Mouse (Mus musculus) layer of hippocampus, postnatal 36 days (tissue): Measurements from ENCODE around the gene Kat2a. TPM values are rescaled to one million over a fixed set of nuclear protein-coding genes. Genes with fewer than 3 reads are reported as not detected.

Experiments used
- DNase-seq, 2 experiments: peaks; one replicate each; pipeline ENCODE4 v3.0.0; 2022
- total RNA-seq, 2 experiments: library from RNA; stranded (reverse); gene quantifications; 2 replicates each; pipeline ENCODE4 v1.2.3; 2021

The Kat2a gene
- total RNA-seq, 2 experiments from 2014 or later, result 53.0 to 54.4 TPM

DNA sequence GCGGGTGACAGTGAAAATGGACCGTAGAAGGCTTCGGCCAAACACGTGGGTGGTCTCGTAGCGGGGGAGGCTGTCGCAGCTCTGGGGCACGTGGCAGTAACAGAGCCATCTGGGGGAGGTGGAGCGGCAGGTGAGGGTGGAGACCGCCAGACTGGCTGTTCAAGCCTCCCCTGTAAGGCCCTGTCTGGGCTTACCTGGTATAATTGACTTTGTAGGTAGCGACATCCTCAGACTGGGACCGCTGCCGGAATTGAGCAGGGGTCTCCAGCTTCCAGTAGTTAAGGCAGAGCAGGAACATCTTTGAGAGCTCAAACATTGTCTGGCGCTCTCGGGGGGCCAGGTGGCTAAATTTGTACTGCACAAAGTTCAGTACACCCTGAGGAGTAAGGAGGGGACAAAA is 1.7 kb downstream of the Kat2a start:
- DNase-seq, result no peak

DNA sequence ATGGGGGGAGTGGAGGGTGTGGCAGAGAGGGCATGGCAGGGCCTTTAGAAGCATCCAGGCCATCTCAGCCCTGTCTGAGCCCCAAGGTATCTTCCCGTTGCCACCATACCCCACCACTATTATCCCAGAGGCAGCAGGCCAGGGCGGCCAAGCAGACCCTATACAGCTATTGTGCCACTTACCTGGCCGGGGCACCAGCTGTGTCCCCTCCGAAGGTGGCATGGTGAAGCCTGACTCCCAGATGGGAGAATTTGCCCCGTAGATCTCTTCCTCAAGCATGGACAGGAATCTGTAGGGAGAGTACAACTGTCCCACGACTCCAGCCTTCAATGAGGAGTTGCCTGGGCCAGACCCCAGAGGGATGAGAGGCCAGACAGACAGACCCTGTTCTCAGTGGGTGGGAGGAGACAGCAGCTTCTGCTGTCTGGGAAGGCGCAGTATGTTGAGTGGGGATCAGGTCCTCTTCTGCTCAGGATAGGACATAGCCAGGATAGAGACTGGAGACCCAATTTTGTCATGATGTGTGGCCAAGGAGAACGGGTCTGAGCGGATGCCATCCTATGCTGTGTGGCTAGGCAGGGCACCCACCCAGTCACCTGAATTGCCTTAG is 3.0 kb downstream of the Kat2a start:
- DNase-seq, result no peak

DNA sequence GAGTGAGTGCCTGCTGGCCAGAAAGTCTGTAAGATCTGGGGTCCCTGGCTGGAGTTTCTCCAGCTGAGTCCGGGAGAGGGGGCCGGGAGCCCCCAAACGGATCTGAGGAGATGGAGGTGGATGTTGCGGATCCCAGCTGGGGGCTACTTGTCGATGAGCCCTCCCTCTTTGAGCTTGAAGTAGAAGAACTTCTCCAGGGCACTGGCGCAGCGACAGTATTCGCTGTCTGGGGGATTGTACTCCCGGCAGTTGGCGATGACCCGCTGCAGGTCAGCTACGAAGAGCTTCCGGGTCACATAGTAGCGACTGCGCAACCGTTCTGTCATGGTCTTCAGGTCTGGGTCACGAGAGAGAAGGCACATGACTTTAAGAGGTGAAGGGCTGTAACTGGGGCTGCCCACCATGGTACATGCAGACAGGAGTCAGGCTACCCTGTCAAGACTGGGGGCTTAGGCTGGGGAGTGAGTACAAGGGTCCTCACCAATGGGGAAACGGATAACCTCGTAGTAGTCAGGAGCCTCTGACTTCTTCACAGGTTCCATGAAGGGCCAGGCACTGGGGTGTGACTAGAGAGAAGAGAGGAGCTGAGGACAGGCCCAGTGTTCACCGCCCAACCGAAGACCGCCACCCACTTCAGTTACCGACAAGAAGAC is 7.0 kb downstream of the Kat2a start:
- no peak for DNase-seq

DNA sequence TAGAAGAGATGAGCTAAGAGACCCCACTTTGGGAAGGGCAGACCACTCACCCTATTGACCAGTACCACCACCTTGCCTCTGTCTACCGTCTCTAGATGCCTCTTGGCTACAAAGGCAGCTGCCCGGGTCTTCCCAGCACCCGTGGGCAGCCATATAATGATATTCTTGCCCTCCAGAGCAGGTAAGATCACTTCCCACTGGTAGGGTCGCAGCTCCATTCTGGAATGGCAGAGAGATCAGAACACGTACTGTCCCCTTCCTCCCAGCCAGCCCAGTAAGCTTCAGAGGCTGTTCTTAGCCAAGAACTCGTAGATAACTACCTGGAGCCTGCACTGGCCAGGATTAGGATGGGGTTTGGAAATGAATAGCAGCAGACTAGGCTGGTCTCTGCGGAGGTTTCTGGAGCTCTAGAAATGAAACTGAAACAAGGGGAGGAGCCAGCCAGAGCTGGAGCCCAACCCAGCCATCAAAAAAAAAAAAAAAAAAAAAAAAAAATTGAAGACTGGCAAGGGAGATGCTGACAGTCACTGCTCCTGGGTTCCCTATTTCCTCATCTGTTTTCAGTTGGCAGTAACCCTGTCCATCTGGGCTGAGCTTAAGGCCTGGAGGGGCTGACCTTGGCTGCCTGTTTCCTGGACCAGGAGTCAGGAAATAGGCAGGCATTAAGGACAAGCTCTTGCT is 8.3 kb downstream of the Kat2a start, which contains the start of gene Dhx58:
Gene Dhx58 (minus strand): TSS at position 421 of the 681 bp plus-strand sequence.
- no peak for DNase-seq

DNA sequence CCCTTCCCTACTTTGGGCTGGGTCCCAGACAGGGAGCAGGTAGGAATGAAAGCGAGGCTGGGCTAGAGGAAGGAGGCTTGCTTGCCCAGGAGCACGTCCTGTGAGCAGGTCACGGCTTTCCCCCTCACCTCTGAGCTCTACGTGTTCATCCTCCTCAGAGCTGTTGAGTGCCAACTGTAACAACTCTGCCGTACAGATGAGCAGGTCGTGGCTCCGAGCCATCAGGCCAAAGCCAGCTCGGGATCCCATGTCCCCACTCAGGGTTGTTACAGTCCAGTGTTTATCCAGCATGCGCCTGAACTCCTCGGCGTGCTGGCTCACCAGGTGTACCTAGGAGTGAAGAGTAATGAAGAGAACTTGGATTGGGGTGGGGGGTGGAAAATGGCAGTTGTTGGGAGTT is 8.9 kb downstream of the Kat2a start:
- DNase-seq, result no peak

DNA sequence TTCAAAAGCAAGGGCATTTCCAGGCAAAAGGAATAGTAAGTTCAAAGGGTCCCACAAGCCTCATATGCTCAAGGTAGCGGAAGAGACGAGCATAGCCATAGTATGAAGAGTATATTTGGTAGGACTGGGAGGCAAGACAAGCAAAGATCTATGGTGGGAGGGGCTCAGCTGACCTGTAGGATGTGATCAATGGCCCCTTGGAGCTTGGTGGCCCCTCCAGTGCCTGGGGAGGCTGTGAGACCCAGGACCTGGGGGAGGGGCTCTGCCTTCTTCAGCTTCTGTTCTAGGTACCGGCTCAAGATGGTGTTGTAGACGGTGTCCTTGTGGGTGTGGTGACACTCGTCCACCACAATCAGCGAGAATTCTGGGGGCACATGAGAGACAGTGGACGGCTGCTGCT is 9.4 kb downstream of the Kat2a start:
- no peak for DNase-seq

DNA sequence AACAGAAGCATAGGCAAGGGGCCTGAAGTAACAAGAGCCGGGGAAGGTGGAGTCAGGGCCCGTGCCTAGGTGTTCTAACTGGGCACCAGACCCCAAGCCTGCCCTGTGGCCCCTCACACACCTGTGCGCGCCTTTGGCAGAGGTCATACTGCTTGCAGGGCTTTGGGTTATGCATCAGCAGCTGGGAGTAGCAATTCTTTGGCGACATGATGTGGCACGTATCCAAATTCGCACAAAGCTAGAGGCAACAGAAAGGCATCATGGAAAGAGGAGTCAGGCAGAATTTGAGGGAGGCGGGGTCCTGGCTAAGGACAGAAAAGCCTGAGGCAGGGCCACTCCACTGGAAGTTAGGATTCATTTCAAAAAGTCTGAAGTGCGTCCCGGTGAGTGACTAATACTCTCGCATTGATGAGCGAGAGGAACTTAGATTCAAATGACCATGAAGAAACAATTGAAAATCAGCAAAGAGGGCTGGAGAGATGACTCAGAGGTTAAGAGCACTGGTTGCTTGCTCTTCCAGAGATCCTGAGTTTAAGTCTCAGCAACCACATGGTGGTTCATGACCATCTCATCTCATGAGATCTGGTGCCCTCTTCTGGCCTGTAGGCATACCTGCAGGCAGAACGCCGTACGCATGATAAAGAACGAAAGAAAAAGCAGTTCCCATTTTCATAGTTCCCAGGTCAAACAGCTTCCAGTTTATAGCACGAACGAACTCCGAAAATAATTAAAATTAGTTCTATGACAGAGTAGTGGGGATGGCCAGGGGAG is 10.0 kb downstream of the Kat2a start:
- peak in 1 of 2 experiments; percentile 59 for DNase-seq

DNA sequence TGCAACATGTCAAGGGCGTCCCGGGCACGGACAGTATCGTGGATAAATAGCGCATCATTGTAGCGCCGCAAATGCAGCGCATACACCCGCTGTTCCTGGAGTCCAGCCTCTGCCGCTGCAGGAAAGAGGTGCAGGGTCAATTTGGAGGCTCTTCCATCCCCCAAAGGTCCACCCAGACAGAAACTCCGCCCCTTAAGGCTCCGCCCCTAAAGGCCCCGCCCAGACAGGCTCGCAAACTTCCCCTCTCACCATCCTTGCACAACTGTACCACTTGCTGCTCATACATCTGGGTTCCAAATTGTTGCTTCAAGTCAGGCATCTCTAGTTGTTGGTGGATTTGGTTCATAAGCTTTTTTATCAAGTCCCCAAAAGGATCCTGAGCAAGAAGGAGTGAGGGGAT is 11.0 kb downstream of the Kat2a start:
- no peak for DNase-seq

DNA sequence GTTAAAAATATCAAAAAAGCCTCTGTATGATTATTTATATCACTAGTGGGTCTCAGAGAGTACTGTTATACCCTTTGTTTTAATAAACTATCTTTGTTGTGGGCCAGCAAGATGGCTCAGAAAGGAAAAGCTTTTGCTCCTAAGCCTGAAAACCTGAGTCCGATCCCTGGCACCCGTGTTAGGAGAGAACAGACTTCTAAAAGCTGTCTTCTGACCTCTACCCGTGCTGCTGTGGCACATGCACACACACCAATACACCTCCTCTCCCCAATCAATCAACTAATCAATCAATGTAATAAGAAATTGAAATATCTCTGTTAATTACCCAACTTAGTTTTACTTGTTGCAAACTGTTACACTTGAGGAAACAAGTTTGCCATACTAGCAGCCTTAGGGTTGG is 11.6 kb downstream of the Kat2a start:
- no peak for DNase-seq

DNA sequence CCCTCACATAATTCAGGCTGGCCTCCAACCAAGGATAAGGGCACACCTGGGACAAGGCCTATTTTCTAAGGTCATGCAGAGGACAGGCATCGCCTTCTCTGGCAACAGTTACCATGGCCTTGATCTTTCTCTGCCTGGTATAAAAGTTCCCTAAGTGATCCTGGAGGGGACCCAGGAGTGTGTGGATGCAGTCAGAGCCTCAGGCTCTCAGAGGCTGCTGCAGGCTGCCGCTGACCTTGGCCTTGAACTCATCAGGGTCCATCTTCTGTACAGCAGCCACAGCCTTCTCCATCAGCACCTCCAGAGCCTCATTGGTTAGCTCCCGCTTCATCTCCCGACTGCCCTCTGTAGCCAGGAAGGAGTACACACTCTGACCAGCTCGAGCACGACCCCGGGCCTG is 14.3 kb downstream of the Kat2a start:
- DNase-seq, result no peak

DNA sequence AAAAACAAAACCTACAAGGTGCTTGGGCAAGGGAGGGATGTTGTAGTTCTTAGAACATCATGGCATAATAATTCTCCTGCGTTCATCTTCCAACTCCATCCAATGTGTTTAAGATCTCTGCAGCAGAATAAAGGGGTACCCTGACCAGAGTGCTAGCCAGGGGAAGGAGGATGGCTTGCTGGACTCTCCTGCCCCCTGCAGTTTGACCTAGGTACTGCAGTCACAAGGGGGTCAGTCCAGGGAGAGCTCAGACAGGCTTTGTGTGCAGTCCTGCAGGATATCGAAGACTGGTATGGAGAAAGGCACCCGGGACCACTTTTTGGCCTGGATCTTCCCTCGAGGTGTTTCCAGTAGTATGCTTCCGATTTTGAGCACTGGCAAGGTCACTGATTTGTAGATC is 17.3 kb downstream of the Kat2a start:
- DNase-seq, result peak; percentile 71 to 74

DNA sequence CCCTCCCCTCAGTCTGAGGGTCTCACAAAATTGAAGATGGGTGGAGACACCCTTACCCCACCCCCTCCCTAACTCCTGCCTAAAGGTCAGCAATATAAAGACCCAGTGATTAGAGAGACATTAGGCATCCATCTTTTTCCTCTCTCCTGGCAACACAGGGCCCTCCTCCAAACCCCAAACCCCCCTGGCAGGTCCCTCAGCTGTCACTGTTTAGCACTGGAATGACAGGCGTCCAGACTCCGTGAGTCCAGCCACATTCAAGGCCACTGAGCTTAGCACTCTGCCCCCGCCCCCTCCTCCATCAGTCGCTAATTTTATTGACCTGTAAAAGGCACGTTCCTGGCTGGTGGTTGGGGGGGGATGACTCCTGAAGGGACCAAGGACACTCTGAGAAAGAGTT is 19.1 kb downstream of the Kat2a start:
- no peak for DNase-seq

DNA sequence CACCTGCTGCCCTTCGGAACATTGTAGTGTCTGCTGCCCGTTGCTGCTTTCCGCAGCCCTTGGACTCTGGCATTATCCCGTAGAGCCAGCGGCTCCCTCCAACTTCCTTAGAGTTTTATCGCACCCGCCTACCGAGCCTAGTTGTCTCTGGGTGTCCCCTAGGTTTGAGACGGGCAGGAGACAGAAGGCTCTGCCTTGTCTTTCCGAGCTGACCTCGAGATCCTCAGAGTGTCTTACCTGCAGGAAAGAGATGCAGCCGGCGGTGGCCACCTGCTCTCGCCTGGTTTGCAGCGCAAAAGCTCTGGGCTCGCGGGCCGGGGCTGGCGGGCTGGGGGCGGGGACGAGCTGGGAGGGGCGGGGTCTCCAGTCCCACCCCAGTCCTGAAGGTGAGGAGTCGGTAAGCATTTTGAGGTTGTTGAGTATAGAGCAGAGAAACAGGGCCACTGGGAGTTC is 20.1 kb downstream of the Kat2a start, which contains the start of gene Zfp385c:
Gene Zfp385c (minus strand): TSS at position 292 of the 453 bp plus-strand sequence.
- no peak for DNase-seq

DNA sequence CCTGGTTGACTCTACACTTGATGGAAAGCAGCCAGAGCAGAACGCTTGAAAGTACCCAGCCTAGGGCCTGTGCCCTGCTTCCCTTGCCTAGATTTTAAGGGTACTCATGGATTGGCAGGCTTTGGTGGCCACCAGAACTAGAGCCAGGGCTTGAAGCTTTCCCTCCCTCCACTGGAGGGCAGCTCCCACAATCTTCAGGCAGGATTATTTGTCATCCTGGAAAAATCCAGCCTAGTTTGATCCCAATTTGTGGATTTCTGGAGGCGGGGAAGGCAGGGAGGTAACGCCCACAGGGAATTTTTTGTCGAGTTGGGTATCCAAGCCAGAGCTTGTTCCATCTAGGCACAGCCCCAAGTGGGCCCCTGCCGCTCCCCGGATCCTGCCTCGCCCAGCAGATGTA is 21.9 kb downstream of the Kat2a start:
- DNase-seq, result no peak

DNA sequence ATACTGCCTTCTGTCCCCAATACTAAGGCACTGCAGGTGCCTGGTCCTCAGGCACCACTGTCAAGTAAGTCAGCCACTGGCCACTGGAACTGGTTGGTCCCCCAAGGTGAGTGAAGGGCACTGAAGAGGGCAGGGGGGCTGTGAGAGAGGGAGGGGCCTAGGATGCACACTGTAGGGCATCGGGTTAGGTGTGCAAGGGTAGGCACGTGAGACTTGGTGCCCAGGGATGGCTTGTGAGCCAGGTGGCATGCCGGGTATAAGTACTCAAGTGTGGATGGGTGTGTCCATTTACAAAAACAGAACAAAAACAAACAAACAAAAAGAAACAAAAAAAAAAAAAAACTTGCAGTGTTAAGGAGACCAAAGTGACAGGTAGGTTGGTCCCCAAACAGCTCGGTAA is 23.8 kb downstream of the Kat2a start:
- DNase-seq, result no peak

DNA sequence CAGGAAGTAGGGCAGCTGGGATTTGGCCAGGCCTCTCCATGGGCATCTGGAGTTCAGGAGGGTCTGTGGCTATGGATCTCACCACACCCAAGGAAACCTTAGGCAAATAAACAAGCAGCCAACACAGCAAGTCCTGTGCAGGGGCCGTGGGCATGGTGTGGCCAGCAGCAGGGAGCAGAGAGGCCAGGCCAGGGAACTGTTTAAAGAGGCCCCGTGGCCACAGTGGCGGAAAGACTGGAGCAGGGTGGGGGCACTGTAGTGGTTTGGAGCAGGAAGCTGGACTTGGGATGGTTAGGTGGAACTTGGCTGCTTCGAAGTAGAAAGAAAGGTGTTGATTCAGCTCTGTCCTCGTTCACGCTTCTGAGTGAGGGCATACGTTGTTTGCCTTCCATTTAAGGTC is 25.0 kb downstream of the Kat2a start:
- DNase-seq, result no peak

DNA sequence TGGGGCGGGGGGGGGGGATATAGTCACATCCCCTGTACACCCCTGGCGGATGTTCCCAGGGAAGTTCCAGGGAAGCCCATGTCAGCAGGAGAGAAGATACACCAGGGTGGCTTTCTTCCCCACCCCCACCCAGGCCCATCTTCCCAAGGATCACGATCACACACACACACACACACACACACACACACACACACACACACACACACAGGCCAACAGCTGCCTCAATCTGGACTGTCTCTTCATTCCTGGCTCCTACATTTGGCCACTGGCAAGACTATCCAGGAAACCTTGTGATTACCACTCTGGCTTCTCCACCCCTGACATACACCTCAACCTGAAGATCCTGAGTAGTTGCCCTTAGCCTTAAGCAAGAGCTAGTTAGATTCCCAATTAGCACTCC is 26.9 kb downstream of the Kat2a start:
- DNase-seq, result no peak

DNA sequence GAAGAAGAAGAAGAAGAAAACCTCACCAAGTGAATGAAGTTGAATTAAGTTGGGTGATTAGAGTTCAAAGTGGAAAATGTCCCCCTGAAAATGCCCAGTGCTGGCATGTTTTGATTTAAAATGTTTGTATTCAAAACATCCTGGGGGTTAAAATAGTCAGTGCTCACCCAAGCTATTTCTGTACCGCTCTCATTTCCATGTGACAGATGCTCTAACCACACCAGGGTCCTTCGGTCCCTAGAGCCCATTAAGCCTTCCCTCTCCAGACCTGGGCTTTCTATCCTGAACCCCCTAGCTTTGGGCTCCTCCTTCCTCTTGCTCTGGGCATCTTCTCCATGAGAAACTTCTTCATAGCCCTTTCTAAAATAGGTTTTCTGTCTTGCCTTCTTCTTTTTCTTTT is 28.2 kb downstream of the Kat2a start:
- no peak for DNase-seq

DNA sequence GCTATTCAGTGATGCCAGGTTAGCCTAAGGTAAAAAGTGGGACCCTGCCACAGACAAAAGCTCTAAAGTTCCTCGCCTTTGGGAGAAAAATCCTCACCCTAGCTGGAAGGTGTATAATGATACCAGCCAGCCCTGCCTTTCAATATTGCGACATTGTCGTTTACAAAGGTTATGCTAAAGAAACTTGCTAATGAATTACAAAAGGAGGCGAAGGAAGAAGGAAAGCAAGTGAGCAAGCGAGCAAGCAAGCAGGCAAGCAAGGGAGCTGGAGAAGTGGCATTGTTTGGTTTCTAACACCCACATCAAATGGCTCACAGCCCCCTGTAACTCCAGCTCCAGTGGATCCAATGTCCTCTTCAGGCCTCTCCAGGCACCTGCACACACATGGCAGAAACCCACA is 29.7 kb downstream of the Kat2a start:
- no peak for DNase-seq

DNA sequence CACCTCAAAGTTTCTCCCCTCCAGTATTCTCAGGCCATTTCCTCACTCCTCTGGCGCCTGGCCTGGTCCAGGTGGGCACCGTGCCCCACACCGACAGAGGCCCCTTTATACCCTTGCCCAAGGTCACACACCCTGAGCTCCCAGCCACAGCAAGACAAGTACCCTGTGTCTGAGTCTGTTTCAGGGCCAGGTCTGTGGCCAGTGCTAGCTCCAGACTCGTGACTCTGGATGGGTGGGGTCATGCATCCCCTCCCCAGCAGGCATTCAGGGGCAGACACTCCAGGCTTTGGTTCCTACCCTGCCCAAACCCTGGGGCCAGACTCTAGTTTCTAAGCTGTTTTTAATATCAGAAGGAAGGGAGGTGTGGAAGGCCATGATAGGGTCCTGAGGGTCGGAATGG is 30.4 kb downstream of the Kat2a start:
- no peak for DNase-seq

DNA sequence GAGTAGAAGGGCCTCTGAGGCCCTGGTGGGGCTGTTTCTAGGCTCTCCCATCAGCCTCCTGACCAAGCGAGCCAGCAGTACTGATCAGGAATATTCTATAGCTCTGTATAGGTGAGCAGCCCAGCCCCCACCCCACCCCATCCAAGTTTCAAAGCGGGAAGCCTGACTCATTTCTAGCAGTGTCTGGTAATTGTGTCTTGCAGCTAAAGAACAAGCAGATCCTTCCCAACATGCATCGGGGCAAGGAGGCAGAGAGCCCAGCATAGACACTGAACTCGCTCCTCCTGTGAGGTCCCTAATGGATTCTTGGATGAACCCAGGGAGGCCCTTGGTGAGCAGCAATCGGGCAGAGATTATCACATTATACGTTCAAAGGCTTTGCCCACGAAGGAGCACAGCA is 34.5 kb downstream of the Kat2a start:
- peak in 1 of 2 experiments; percentile 4 for DNase-seq

DNA sequence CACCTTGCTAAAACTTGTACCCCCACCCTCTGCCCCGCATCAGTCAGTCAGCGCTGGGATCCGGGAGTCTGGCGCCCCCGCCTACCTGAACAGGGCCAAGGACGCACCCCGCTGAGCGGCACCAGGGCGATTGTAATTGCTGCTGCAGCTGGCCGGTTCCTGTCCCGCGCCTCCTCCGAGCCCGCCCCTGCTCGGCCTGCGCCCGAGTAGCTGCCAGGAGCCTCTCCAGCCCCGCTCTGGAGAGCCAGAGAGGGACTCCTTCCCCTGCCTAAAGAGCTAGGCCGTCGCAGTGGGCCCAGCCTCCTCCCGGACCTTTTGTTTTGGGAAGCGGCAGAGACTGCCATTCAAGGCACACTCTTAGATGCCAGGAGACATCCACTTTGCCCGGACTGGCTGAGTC is 39.1 kb downstream of the Kat2a start:
- DNase-seq, result no peak

DNA sequence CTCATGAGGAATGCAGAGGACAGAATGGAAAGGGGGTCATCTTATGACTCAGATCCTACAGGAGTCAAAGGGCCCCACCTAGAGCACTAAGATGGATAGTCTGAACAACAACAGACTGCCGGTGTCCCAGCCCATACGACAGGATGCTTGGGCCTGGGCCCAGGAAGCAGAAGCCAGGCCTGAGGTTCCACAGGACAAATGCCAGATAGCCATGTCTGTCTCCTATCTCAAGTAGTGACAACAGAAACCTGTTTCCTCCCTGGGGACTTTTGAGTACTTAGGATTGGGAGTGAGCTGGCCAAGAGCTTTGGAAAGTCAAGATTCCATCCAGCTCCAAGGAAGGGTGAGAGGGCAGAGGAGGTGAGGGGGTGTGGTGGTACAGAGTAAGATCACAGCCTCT is 40.3 kb downstream of the Kat2a start:
- no peak for DNase-seq
